Mouse (Mus musculus) T-helper 17 cell (primary cell): Measurements from ENCODE around the gene Lrrc8b.

Experiments
- in situ Hi-C, 2 experiments: fragments of 300-600 bp; cut with MboI, MseI; formaldehyde crosslinking; loops; 1 replicate in 1 of 2; 2 replicates in 1 of 2; pipeline ENCODE4 v1.15.1; 2025; ENCODE audit warnings: high pct_unique_total_duplicates in 2 of 2

Lrrc8b gene

DNA sequence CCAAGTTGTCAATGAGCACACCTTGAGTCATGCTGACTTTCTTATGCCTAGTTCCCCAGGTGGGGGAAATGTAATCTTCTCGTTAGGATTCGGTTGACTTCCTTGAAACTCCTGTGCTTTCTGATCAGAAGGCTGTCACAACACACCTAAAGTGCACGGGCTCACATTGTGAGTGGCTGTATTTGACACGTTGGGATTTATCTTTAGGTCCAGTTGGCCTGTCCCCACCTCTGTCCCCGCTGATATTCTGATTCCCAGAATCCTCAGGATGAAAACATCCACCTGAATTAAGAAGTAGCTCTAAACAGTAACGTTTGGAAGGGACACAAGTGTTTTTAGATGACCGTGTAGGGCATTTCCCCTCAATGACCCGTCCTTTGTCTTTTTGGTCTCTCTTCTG lies 1.6 kb downstream of the Lrrc8b start:
- in situ Hi-C loops = loop anchor here in 1 of 2 experiments (10.0 kb wide), 1 partner anchor 1318 kb away; no protein-coding TSS in a partner anchor

DNA sequence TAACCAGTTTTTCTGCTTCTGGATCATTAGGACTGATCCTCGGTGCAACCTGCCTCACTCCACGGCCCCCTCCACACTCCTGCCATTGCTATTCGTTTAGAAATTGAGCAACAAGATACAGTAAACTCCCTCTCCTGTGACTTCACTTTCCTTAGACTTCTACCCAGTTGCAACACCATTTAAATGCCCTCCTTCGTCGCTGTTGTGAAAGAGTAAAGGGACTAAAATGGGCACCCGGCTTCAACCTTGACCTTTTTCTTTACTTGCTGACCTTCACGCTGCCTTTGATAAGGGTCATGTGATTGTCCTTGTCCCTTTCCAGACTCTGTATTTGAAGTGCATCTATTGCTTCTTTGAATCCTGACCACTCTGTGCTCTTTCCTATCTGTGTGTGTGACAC lies 2.8 kb downstream of the Lrrc8b start:
- in situ Hi-C loops = loop anchor here in 1 of 2 experiments (10.0 kb wide), 1 partner anchor 1316 kb away; no protein-coding TSS in a partner anchor

GRCm38 (mm10) chr5:105418851-105419250 lies 3.3 kb downstream of the Lrrc8b start:
- in situ Hi-C loops = loop anchor here in 1 of 2 experiments (10.0 kb wide), 1 partner anchor 1316 kb away; no protein-coding TSS in a partner anchor

DNA sequence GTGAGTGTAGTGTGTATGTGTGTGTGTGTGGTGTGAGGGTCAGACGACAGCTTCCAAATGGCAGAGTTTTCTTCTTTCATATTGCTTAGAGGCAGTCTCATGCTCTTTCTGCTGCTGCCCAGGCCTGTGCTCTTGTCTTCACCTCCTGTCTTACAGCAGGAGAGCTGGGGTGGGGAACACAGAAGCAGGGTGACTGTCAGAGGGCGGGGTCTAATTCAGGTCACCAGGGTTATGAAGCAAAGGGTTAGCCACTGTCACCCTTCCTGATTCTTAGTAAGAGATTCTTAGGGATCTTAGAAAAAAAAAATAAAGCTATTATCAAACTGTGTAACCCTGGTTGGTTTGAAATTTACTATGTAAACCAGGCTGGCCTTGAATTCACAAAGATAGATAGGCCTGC lies 10.0 kb downstream of the Lrrc8b start:
- in situ Hi-C loops = no loop called here

- in situ Hi-C loops = no loop called here
Observed at GRCm38 (mm10) chr5:105427326-105427725, 11.8 kb downstream of the Lrrc8b start.

DNA sequence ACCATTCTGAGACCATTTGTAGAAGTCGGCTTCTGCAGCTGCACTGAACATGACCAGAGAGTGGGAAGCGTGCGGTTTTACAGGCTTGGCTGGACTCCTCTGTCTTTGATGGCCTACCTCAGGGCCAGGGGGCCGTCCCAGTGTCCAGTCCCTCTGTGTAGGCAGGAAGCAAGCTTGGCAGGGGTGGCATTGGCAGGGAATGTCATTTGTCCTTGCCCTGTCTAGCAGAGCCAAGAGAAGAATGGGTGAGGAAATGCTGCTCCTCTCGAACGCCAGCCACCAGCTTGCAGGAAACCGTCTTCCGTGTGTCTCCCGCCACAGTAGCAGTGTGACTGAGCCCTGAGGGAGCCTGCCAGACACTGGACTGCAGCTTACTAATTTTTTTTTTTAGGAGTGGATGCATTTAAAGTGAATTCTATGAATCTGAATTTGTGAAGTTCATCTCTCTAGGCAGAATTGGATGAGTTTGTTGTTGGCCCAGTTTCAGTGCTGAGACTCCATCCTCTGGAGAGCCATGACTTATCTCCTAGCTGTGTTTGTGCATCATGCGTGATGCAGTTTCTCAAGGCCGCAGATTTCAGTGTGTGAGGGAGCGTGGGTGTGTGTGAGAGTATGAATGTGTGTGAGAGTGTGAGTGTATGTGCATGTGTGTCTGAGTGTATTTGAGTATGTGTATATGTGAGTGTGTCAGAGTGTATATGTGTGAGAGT lies 12.8 kb downstream of the Lrrc8b start:
- in situ Hi-C loops = no loop called here

- in situ Hi-C loops = no loop called here
Observed at GRCm38 (mm10) chr5:105430148-105430547, 14.6 kb downstream of the Lrrc8b start.

GRCm38 (mm10) chr5:105439608-105440007 lies 24.0 kb downstream of the Lrrc8b start:
- in situ Hi-C loops = loop anchor here in 1 of 2 experiments (5.0 kb wide), 1 partner anchor 37 kb away; no protein-coding TSS in a partner anchor

DNA sequence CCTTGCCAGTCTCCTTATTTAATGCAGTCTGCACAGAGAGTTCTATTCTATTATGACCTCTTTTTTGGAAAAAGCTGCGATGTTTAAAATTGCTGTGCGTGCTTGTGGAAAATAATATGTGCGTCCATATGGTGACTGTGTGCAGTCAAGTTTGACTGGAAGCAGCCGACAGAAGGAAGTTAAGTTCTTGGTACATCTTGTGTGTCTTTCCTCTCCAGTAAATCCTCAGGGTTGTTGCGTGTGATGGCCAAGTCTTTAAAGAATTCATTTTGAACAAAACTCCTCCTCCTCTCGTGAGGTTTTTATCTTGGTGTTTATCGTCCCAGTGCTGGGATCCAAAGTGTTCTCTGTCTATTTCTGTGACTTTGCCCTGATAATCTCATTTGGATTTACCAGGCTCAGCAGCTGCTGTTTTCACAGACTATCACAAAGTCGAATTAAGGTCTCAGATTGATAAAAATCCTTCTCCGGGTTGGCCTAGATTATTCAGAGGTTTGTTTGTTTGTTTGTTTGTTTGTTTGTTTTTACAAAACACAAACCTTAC lies 25.5 kb downstream of the Lrrc8b start:
- in situ Hi-C loops = loop anchor here in 1 of 2 experiments (5.0 kb wide), 1 partner anchor 39 kb away; no protein-coding TSS in a partner anchor

GRCm38 (mm10) chr5:105442212-105443000 lies 26.8 kb downstream of the Lrrc8b start:
- in situ Hi-C loops = loop anchor here in 1 of 2 experiments (5.0 kb wide), 1 partner anchor 40 kb away; no protein-coding TSS in a partner anchor

DNA sequence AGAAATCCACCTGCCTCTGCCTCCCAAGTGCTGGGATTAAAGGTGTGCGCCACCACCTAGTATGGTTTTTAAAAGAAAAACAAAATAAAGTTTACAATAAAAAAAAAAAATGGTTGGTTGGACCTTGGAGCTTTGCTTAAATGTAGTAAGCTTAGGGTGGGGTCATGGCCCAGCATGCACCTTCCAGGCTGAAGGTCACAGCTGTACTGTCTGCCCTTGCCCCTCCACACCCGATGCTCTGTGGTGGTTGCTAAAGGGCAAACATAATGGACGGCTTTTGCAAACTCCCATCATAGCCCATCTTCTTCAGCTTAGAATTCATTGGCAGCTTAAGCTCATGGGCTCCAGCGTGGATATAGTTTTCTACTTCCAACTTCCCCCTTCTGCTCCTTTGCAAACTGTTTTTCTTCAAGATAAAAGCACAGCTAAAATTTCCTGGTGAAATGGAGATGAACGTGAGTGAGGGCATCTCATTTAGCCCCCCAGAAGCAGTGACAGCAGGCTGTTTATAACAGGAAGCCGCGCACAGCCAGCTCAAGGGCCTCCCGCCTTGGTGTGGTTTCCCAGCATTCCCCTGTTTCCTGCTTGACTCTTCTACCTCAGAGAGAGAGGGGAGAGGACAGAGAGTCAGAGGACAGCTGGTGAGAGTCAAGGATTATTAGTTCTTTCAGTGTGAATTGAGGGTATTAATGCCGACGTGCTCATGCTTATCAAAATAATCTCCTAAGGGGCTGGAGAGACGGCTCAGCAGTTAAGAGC lies 27.7 kb downstream of the Lrrc8b start:
- in situ Hi-C loops = loop anchor here in 1 of 2 experiments (5.0 kb wide), 1 partner anchor 41 kb away; no protein-coding TSS in a partner anchor

- in situ Hi-C loops = no loop called here
Observed at GRCm38 (mm10) chr5:105445686-105446085, 30.1 kb downstream of the Lrrc8b start.

DNA sequence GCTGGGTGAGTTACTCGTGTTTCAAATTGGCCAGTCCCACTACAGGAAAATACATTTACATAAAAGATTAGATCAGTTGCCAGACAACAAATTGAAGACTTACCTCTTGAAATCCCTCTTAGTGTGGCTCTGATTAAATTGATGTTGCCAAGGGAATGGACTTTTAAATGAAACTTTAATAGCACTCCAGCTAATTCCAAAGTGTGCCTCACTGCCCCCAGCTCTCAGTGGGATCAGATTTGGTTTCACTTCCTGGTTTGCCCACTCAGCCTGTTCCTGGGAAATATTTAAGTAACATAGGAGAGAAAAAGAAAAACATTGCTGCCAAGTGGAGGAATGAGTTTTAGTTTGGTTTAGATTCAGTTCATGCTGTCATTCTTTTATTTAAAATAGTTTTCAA lies 38.5 kb downstream of the Lrrc8b start:
- in situ Hi-C loops = no loop called here

GRCm38 (mm10) chr5:105459077-105459476 lies 43.5 kb downstream of the Lrrc8b start:
- in situ Hi-C loops = loop anchor here in 1 of 2 experiments (5.0 kb wide), 1 partner anchor 52 kb away; no protein-coding TSS in a partner anchor

- in situ Hi-C loops = no loop called here
Observed at GRCm38 (mm10) chr5:105460551-105460950, 45.0 kb downstream of the Lrrc8b start.

- in situ Hi-C loops = no loop called here
Observed at GRCm38 (mm10) chr5:105461076-105461475, 45.5 kb downstream of the Lrrc8b start.

GRCm38 (mm10) chr5:105464671-105465070 lies 49.1 kb downstream of the Lrrc8b start:
- in situ Hi-C loops = no loop called here

- in situ Hi-C loops = no loop called here
Observed at GRCm38 (mm10) chr5:105465550-105465949, 50.0 kb downstream of the Lrrc8b start.

DNA sequence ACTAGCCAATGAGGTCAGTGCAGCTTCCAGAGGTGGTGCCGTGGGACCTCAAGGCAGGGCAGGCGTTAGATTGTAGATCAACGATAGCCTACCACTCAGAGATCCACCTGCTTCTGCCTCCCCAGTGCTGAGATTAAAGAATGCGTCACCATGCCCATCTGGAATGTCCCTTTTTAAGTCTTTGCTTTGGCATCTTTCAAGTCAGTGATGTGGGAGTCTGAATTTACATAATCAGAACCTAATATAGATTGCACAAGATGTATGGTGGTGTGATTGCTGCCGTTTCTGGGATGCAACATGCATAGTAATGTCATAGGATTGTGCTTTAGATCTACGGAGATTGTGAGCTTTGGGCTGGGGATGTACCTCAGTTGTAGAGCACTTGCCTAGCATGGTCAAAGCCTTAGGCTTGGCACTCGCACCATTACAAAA lies 50.9 kb downstream of the Lrrc8b start:
- in situ Hi-C loops = no loop called here

GRCm38 (mm10) chr5:105467271-105467670 lies 51.7 kb downstream of the Lrrc8b start:
- in situ Hi-C loops = no loop called here
